Mouse (Mus musculus): ENCODE results near the gene Bco1. TPM values are rescaled to one million over a fixed set of nuclear protein-coding genes. Genes with fewer than 3 reads are reported as not detected.

Bco1 gene
- 0.17 and 0.25 TPM in 2 replicates for polyA plus RNA-seq (2014; fragmentation: Nextera tagmentation; extraction: Ambion mirVana)

- Histone ChIP-seq H3K36me3 (replicated peaks; ENCODE audit: control insufficient read depth, insufficient read depth) (no peaks in the 10 kb centered on the region), H3K27me3 (ENCODE audit: control insufficient read depth, insufficient read depth, low read length) (no peaks in the 10 kb centered on the region), H3K4me2 (replicated peaks) (no peak within 1 kb of the TSS), H3K4me1 (replicated peaks; ENCODE audit: control insufficient read depth, insufficient read depth, low read length) (peaks cover 8% of the 10 kb centered on the region; the same call in 1 of the 2 replicates), H3K9me3 (ENCODE audit: control insufficient read depth, low read length) (peaks cover 6% of the 10 kb centered on the region; the same call in 1 of the 2 replicates), H3K9ac (no peak within 1 kb of the TSS), H3K27ac (no peak within 1 kb of the TSS; the same call in 1 of the 2 replicates), H3K4me3 (replicated peaks; ENCODE audit: low read length) (no peak within 1 kb of the TSS)
- DNase-seq (ENCODE audit: low spot score) (no peak), ATAC-seq (ENCODE audit: low FRiP score) (no peak)
- 72% methylated on average over 12 of the region's 12 CpGs for WGBS
These were observed at the start of gene Bco1 for GRCm38 (mm10) chr8:117095647-117096046. Bco1 (plus strand) TSS chr8:117095854.

GRCm38 (mm10) chr8:117049444-117049843 lies 46.2 kb upstream of the Bco1 start:
- Histone ChIP-seq H3K27me3 (ENCODE audit: control insufficient read depth, insufficient read depth, low read length) (no peaks in the 10 kb centered on the region), H3K4me3 (replicated peaks; ENCODE audit: low read length) (no peak overlapping the region), H3K27ac (no peak overlapping the region), H3K36me3 (replicated peaks; ENCODE audit: control insufficient read depth, insufficient read depth) (no peaks in the 10 kb centered on the region), H3K9ac (no peak overlapping the region), H3K9me3 (ENCODE audit: control insufficient read depth, low read length) (no peaks in the 10 kb centered on the region), H3K4me2 (replicated peaks) (no peak overlapping the region), H3K4me1 (replicated peaks; ENCODE audit: control insufficient read depth, insufficient read depth, low read length) (no peaks in the 10 kb centered on the region)
- DNase-seq (ENCODE audit: low spot score) (no peak), ATAC-seq (ENCODE audit: low FRiP score) (no peak)
- 75% methylated on average over 7 of the region's 7 CpGs for WGBS

- Histone ChIP-seq H3K27ac (no peak overlapping the region), H3K9ac (no peak overlapping the region), H3K36me3 (replicated peaks; ENCODE audit: control insufficient read depth, insufficient read depth) (no peaks in the 10 kb centered on the region), H3K9me3 (ENCODE audit: control insufficient read depth, low read length) (no peaks in the 10 kb centered on the region), H3K4me1 (replicated peaks; ENCODE audit: control insufficient read depth, insufficient read depth, low read length) (no peaks in the 10 kb centered on the region), H3K4me3 (replicated peaks; ENCODE audit: low read length) (no peak overlapping the region), H3K4me2 (replicated peaks) (no peak overlapping the region), H3K27me3 (ENCODE audit: control insufficient read depth, insufficient read depth, low read length) (no peaks in the 10 kb centered on the region)
- ATAC-seq (ENCODE audit: low FRiP score) (no peak), DNase-seq (ENCODE audit: low spot score) (no peak)
- WGBS = 90% methylated on average over 9 of the region's 9 CpGs
These were observed 44.9 kb upstream of the Bco1 start for GRCm38 (mm10) chr8:117050763-117051162.

- no peaks in the 10 kb centered on the region for H3K9me3 ChIP-seq (ENCODE audit: control insufficient read depth, low read length)
- no peaks in the 10 kb centered on the region for H3K27me3 ChIP-seq (ENCODE audit: control insufficient read depth, insufficient read depth, low read length)
- H3K27ac ChIP-seq = no peak overlapping the region
- no peak overlapping the region for H3K4me3 ChIP-seq (replicated peaks; ENCODE audit: low read length)
- H3K4me2 ChIP-seq (replicated peaks) = no peak overlapping the region
- no peaks in the 10 kb centered on the region for H3K4me1 ChIP-seq (replicated peaks; ENCODE audit: control insufficient read depth, insufficient read depth, low read length)
- H3K9ac ChIP-seq = no peak overlapping the region
- H3K36me3 ChIP-seq (replicated peaks; ENCODE audit: control insufficient read depth, insufficient read depth) = no peaks in the 10 kb centered on the region
- WGBS = 75% methylated on average over 9 of the region's 9 CpGs
- no peak for DNase-seq (ENCODE audit: low spot score)
- no peak for ATAC-seq (ENCODE audit: low FRiP score)
These were observed 44.3 kb upstream of the Bco1 start for GRCm38 (mm10) chr8:117051316-117051715.

GRCm38 (mm10) chr8:117053135-117054079 lies 42.2 kb upstream of the Bco1 start:
- WGBS = 68% methylated on average over 12 of the region's 12 CpGs
- no peaks in the 10 kb centered on the region for H3K4me1 ChIP-seq (replicated peaks; ENCODE audit: control insufficient read depth, insufficient read depth, low read length)
- H3K27me3 ChIP-seq (ENCODE audit: control insufficient read depth, insufficient read depth, low read length) = no peaks in the 10 kb centered on the region
- ATAC-seq (ENCODE audit: low FRiP score) (no peak), DNase-seq (ENCODE audit: low spot score) (no peak)
- no peaks in the 10 kb centered on the region for H3K36me3 ChIP-seq (replicated peaks; ENCODE audit: control insufficient read depth, insufficient read depth)
- H3K27ac ChIP-seq = no peak overlapping the region
- no peak overlapping the region for H3K9ac ChIP-seq
- H3K4me3 ChIP-seq (replicated peaks; ENCODE audit: low read length) = no peak overlapping the region
- H3K4me2 ChIP-seq (replicated peaks) = no peak overlapping the region
- no peaks in the 10 kb centered on the region for H3K9me3 ChIP-seq (ENCODE audit: control insufficient read depth, low read length)

- no peak for DNase-seq (ENCODE audit: low spot score)
- Histone ChIP-seq H3K9ac (no peak overlapping the region), H3K4me3 (replicated peaks; ENCODE audit: low read length) (no peak overlapping the region), H3K4me2 (replicated peaks) (no peak overlapping the region), H3K27me3 (ENCODE audit: control insufficient read depth, insufficient read depth, low read length) (no peaks in the 10 kb centered on the region), H3K36me3 (replicated peaks; ENCODE audit: control insufficient read depth, insufficient read depth) (no peaks in the 10 kb centered on the region), H3K9me3 (ENCODE audit: control insufficient read depth, low read length) (no peaks in the 10 kb centered on the region), H3K4me1 (replicated peaks; ENCODE audit: control insufficient read depth, insufficient read depth, low read length) (no peaks in the 10 kb centered on the region), H3K27ac (no peak overlapping the region)
- 66% methylated on average over 3 of the region's 3 CpGs for WGBS
- ATAC-seq (ENCODE audit: low FRiP score) = no peak
These were observed 41.5 kb upstream of the Bco1 start for GRCm38 (mm10) chr8:117054146-117054545.

- no peak for ATAC-seq (ENCODE audit: low FRiP score)
- 75% methylated on average over 6 of the region's 6 CpGs for WGBS
- no peaks in the 10 kb centered on the region for H3K4me1 ChIP-seq (replicated peaks; ENCODE audit: control insufficient read depth, insufficient read depth, low read length)
These were observed 40.6 kb upstream of the Bco1 start for GRCm38 (mm10) chr8:117055097-117055496.

GRCm38 (mm10) chr8:117059021-117059420 lies 36.6 kb upstream of the Bco1 start:
- DNase-seq (ENCODE audit: low spot score) = no peak
- Histone ChIP-seq H3K4me1 (replicated peaks; ENCODE audit: control insufficient read depth, insufficient read depth, low read length) (no peaks in the 10 kb centered on the region), H3K9ac (no peak overlapping the region), H3K36me3 (replicated peaks; ENCODE audit: control insufficient read depth, insufficient read depth) (no peaks in the 10 kb centered on the region), H3K4me2 (replicated peaks) (no peak overlapping the region), H3K27me3 (ENCODE audit: control insufficient read depth, insufficient read depth, low read length) (no peaks in the 10 kb centered on the region), H3K4me3 (replicated peaks; ENCODE audit: low read length) (no peak overlapping the region), H3K27ac (no peak overlapping the region), H3K9me3 (ENCODE audit: control insufficient read depth, low read length) (0 out of 2 replicates have a peak, but pooled peaks cover 6% of the 10 kb centered on the region)
- ATAC-seq (ENCODE audit: low FRiP score) = no peak
- 71% methylated on average over 7 of the region's 7 CpGs for WGBS

More at GRCm38 (mm10) chr8:117055097-117055496, 40.6 kb upstream of the Bco1 start:
- Histone ChIP-seq H3K36me3 (replicated peaks; ENCODE audit: control insufficient read depth, insufficient read depth) (no peaks in the 10 kb centered on the region), H3K27me3 (ENCODE audit: control insufficient read depth, insufficient read depth, low read length) (no peaks in the 10 kb centered on the region), H3K4me2 (replicated peaks) (no peak overlapping the region), H3K27ac (no peak overlapping the region), H3K9me3 (ENCODE audit: control insufficient read depth, low read length) (no peaks in the 10 kb centered on the region), H3K4me3 (replicated peaks; ENCODE audit: low read length) (no peak overlapping the region), H3K9ac (no peak overlapping the region)
- no peak for DNase-seq (ENCODE audit: low spot score)

- Histone ChIP-seq H3K27ac (no peak overlapping the region), H3K4me2 (replicated peaks) (no peak overlapping the region), H3K27me3 (ENCODE audit: control insufficient read depth, insufficient read depth, low read length) (no peaks in the 10 kb centered on the region), H3K9ac (no peak overlapping the region), H3K4me1 (replicated peaks; ENCODE audit: control insufficient read depth, insufficient read depth, low read length) (no peaks in the 10 kb centered on the region), H3K4me3 (replicated peaks; ENCODE audit: low read length) (no peak overlapping the region), H3K9me3 (ENCODE audit: control insufficient read depth, low read length) (0 out of 2 replicates have a peak, but pooled peaks cover 6% of the 10 kb centered on the region), H3K36me3 (replicated peaks; ENCODE audit: control insufficient read depth, insufficient read depth) (no peaks in the 10 kb centered on the region)
- no peak for DNase-seq (ENCODE audit: low spot score)
- WGBS = 71% methylated on average over 13 of the region's 13 CpGs
- no peak for ATAC-seq (ENCODE audit: low FRiP score)
These were observed 35.3 kb upstream of the Bco1 start for GRCm38 (mm10) chr8:117060306-117060705.
